Mouse (Mus musculus): ENCODE results near the gene Gas2l1. TPM values are rescaled to one million over a fixed set of nuclear protein-coding genes. Genes with fewer than 3 reads are reported as not detected.

Gene Gas2l1
- total RNA-seq, 2 experiments from 2014 or later: 28.0 to 32.8 TPM

DNA sequence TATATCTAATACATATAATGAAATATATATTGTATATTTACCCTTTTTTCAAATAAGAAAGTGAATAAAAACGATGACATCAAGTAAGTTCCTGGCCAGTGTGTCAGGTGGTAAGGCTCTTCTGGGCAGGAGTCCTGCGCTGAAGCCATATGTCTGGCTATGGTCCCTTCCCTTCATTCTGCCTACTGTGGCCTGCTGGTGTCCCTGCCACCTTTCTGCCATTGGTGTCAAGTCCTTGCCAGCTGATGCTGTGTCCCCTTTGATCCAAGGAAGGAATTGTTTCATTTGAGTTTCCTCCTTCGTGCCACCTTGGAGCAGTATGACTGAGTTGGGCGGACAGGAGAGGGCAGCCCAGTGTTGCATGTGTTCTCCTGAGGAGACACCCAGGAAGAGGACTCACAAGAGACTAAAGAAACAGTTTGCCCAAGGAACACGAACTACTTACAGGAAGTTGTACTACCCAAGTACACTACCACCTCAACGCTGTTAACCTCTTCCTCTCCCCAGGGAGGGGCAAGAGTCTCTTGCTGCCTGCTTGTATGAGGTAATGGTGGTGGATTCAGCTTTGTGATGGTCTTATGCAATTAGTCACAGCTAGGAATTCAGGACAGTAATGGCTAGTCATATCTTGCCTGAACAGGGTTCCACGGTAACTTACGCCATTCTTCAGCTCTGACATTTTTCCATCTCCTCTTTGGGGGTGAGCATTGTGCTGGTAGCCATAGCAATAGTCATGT is 22.3 kb downstream of the Gas2l1 start:
- no peak for DNase-seq

- no peak for DNase-seq
These were observed 23.9 kb downstream of the Gas2l1 start for GRCm38 (mm10) chr11:5041144-5041780.

GRCm38 (mm10) chr11:5040585-5040984 is 24.5 kb downstream of the Gas2l1 start:
- DNase-seq: no peak

- DNase-seq: peak; percentile 80
These were observed 27.8 kb downstream of the Gas2l1 start for GRCm38 (mm10) chr11:5037146-5037854.

GRCm38 (mm10) chr11:5035421-5035820 is 29.7 kb downstream of the Gas2l1 start:
- no peak for DNase-seq

- peak; percentile 78 for DNase-seq
These were observed 32.0 kb downstream of the Gas2l1 start for GRCm38 (mm10) chr11:5033136-5033535.

GRCm38 (mm10) chr11:5032706-5033105 is 32.4 kb downstream of the Gas2l1 start:
- DNase-seq: no peak

GRCm38 (mm10) chr11:5028228-5028627 is 36.9 kb downstream of the Gas2l1 start:
- DNase-seq: no peak

DNA sequence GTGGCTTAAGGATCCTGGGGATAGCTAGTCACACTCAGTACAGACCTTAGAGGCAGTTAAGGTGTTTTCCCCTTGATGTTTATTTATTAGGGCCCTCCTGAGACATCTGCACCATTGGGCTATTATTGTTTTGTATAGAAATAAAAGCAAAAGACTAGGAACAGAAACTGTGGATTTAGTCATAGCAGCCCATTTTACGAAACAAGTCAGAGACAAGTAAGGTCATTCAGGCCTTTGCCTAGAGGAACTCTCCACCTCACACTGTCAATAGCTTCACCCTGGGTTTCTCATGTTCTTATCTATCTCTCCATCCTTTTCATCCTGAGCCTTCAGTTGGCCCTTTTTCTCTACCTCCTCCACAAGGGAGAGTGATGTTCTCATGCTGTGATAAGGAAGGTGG is 40.0 kb downstream of the Gas2l1 start:
- DNase-seq: no peak

- peak; percentile 39 for DNase-seq
These were observed 47.6 kb downstream of the Gas2l1 start for GRCm38 (mm10) chr11:5017506-5017905.

DNA sequence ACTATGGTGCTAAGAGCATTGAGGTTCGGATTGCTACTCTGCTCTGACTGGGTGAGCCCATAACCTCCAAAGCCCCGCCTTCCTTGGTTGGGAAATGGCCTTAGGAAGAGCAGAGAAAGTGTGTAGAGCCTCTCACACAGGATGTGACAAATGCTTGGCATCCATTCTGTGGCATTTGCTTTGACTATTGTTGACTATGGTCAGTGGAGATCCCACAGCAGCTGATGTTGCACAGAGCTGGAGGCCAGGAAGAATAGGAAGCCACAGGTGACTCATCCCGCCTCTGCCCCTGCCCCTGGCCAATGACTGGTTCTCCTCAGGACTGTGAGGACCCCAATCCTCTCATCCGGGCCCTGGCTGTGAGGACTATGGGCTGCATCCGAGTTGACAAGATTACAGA is 48.8 kb downstream of the Gas2l1 start:
- no peak for DNase-seq

DNA sequence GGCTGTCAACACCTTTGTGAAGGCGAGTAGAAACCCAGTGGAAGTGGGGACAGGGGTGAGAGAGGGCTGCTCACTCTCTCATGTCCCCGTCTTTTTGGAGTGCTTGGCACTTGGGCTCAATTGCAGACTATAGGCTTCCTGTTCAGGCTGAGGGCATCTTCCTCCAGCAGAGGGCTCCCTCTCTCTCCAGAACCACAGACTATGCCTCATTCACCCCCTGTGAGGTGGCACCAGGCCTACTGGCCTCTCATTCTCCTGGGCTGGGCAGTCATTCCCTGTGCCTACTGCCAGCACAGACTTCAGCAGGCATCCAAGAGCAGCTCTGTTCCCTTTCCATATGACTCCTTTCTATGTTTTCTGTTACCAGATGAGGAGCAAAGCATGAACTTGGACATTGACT is 49.4 kb downstream of the Gas2l1 start:
- peak; percentile 82 for DNase-seq

GRCm38 (mm10) chr11:5012213-5012715 is 52.9 kb downstream of the Gas2l1 start:
- no peak for DNase-seq

GRCm38 (mm10) chr11:5011480-5011879 is 53.6 kb downstream of the Gas2l1 start:
- DNase-seq: no peak

GRCm38 (mm10) chr11:5010205-5010604 is 54.9 kb downstream of the Gas2l1 start:
- no peak for DNase-seq

- no peak for DNase-seq
These were observed 55.6 kb downstream of the Gas2l1 start for GRCm38 (mm10) chr11:5009354-5010074.

GRCm38 (mm10) chr11:5008867-5009266 is 56.3 kb downstream of the Gas2l1 start:
- DNase-seq: no peak

DNA sequence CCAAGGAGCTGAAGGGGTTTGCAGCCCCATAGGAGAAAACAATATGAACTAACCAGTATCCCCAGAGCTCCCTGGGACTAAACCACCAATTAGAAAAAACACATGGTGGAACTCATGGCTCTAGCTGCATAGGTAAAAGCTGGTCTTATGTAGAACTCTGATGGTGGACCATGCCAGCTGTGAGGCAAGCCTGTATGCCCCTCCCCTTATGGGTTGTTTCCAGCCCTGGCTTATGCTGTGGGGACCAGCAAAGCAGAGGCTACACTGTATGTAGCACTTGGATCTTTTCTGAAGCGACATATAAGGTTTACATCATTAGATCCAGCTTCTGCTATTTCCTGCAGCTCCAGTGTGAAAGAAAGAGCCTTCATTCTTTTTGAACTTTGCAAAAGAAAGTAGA is 57.9 kb downstream of the Gas2l1 start:
- DNase-seq: peak; percentile 61

GRCm38 (mm10) chr11:5005528-5005927 is 59.6 kb downstream of the Gas2l1 start:
- DNase-seq: no peak

All from adrenal gland, postnatal 10 days (tissue).